Mouse (Mus musculus) G1E (cell line): ENCODE data around the gene Tmtc1.

ENCODE experiments used
- CTCF ChIP-seq: IDR thresholded peaks from 2 replicates; pipeline ENCODE4 v1.5.1; 2012; ENCODE audit warnings: low read depth, low read length, inconsistent platforms, mixed read lengths
- GATA1 ChIP-seq: IDR thresholded peaks from 2 replicates; pipeline ENCODE4 v1.6.1; 2012; ENCODE audit warnings: borderline replicate concordance, low read length, inconsistent platforms, mixed read lengths

- TF ChIP-seq CTCF (no peak), GATA1 (no peak)
Observed at GRCm38 (mm10) chr6:148454740-148455139, 10.6 kb upstream of the Tmtc1 start.
